Mouse (Mus musculus): ENCODE data around the gene Fkbpl. TPM values are rescaled to one million over a fixed set of nuclear protein-coding genes. Genes with fewer than 3 reads are reported as not detected.
A peak's percentile ranks its signal among the peaks of the same experiment; 100 is the strongest.

The Fkbpl gene
- polyA plus RNA-seq, 1 experiment from 2014 or later: 12.4 TPM

- H3K27me3 ChIP-seq (ENCODE audit: control insufficient read depth, insufficient read depth, low read length): peaks cover 2% of the 10 kb centered on the region; the same call in 1 of the 2 replicates
- H3K9ac ChIP-seq (ENCODE audit: low read length): no peak overlapping the region
- H3K9me3 ChIP-seq (ENCODE audit: control insufficient read depth, low read length): no peaks in the 10 kb centered on the region
- no peak overlapping the region; the same call in 1 of the 2 replicates for H3K4me2 ChIP-seq (replicated peaks; ENCODE audit: low read depth)
- TF ChIP-seq EP300 (optimal IDR thresholded peaks at IDR 0.05): no peak
- no peak for TF ChIP-seq CTCF (IDR thresholded peaks at IDR 0.05; ENCODE audit: low read depth)
- no peaks in the 10 kb centered on the region; the same call in 1 of the 2 replicates for H3K36me3 ChIP-seq (ENCODE audit: control insufficient read depth, insufficient read depth, low read length)
- DNase-seq (ENCODE audit: low spot score): no peak
- WGBS: 56% methylated on average over 12 of the region's 12 CpGs
- no peak for ATAC-seq (ENCODE audit: low FRiP score, low TSS enrichment)
- no peaks in the 10 kb centered on the region; the same call in 1 of the 2 replicates for H3K4me1 ChIP-seq (replicated peaks; ENCODE audit: control insufficient read depth, insufficient read depth)
- H3K27ac ChIP-seq (replicated peaks): no peak overlapping the region
- no peak overlapping the region for H3K4me3 ChIP-seq (ENCODE audit: low read depth, low read length)
Observed at GRCm38 (mm10) chr17:34659181-34659896, 14.8 kb downstream of the Fkbpl start.

- Histone ChIP-seq H3K9ac (ENCODE audit: low read length) (no peak overlapping the region), H3K36me3 (ENCODE audit: control insufficient read depth, insufficient read depth, low read length) (no peaks in the 10 kb centered on the region), H3K4me2 (replicated peaks; ENCODE audit: low read depth) (no peak overlapping the region; the same call in 1 of the 2 replicates), H3K4me3 (ENCODE audit: low read depth, low read length) (no peak overlapping the region), H3K4me1 (replicated peaks; ENCODE audit: control insufficient read depth, insufficient read depth) (no peaks in the 10 kb centered on the region; the same call in 1 of the 2 replicates), H3K27me3 (ENCODE audit: control insufficient read depth, insufficient read depth, low read length) (peaks cover 2% of the 10 kb centered on the region; the same call in 1 of the 2 replicates), H3K27ac (replicated peaks) (no peak overlapping the region), H3K9me3 (ENCODE audit: control insufficient read depth, low read length) (no peaks in the 10 kb centered on the region)
- TF ChIP-seq CTCF (IDR thresholded peaks at IDR 0.05; ENCODE audit: low read depth) (no peak), EP300 (optimal IDR thresholded peaks at IDR 0.05) (no peak)
- DNase-seq (ENCODE audit: low spot score): no peak
- WGBS: 57% methylated on average over 3 of the region's 3 CpGs
- no peak for ATAC-seq (ENCODE audit: low FRiP score, low TSS enrichment)
Observed at GRCm38 (mm10) chr17:34659897-34660214, 15.3 kb downstream of the Fkbpl start.

- H3K27ac ChIP-seq (replicated peaks): peak overlapping the region; percentile 78
- peak overlapping the region; percentile 31; the same call in 1 of the 2 replicates for H3K4me3 ChIP-seq (ENCODE audit: low read depth, low read length)
- H3K27me3 ChIP-seq (ENCODE audit: control insufficient read depth, insufficient read depth, low read length): peaks cover 2% of the 10 kb centered on the region; the same call in 1 of the 2 replicates
- H3K36me3 ChIP-seq (ENCODE audit: control insufficient read depth, insufficient read depth, low read length): no peaks in the 10 kb centered on the region
- H3K9me3 ChIP-seq (ENCODE audit: control insufficient read depth, low read length): no peaks in the 10 kb centered on the region
- DNase-seq (ENCODE audit: low spot score): no peak
- no peak for TF ChIP-seq EP300 (optimal IDR thresholded peaks at IDR 0.05)
- TF ChIP-seq CTCF (IDR thresholded peaks at IDR 0.05; ENCODE audit: low read depth): no peak
- WGBS: 24% methylated on average over 11 of the region's 11 CpGs
- no peak for ATAC-seq (ENCODE audit: low FRiP score, low TSS enrichment)
- peak overlapping the region; percentile 47 for H3K9ac ChIP-seq (ENCODE audit: low read length)
- no peaks in the 10 kb centered on the region; the same call in 1 of the 2 replicates for H3K4me1 ChIP-seq (replicated peaks; ENCODE audit: control insufficient read depth, insufficient read depth)
- H3K4me2 ChIP-seq (replicated peaks; ENCODE audit: low read depth): peak overlapping the region; percentile 46
Observed at GRCm38 (mm10) chr17:34660259-34660820, 15.8 kb downstream of the Fkbpl start.

- no peaks in the 10 kb centered on the region for H3K36me3 ChIP-seq (ENCODE audit: control insufficient read depth, insufficient read depth, low read length)
- no peak for DNase-seq (ENCODE audit: low spot score)
- WGBS: 2% methylated on average over 19 of the region's 19 CpGs
- H3K4me1 ChIP-seq (replicated peaks; ENCODE audit: control insufficient read depth, insufficient read depth): no peaks in the 10 kb centered on the region; the same call in 1 of the 2 replicates
- peak overlapping the region; percentile 46 for H3K4me2 ChIP-seq (replicated peaks; ENCODE audit: low read depth)
- H3K27me3 ChIP-seq (ENCODE audit: control insufficient read depth, insufficient read depth, low read length): peaks cover 2% of the 10 kb centered on the region; the same call in 1 of the 2 replicates
- H3K9me3 ChIP-seq (ENCODE audit: control insufficient read depth, low read length): no peaks in the 10 kb centered on the region
- peak overlapping the region; percentile 31; the same call in 1 of the 2 replicates for H3K4me3 ChIP-seq (ENCODE audit: low read depth, low read length)
- H3K9ac ChIP-seq (ENCODE audit: low read length): peak overlapping the region; percentile 47
- TF ChIP-seq EP300 (optimal IDR thresholded peaks at IDR 0.05): no peak
- H3K27ac ChIP-seq (replicated peaks): peak overlapping the region; percentile 78
- ATAC-seq (ENCODE audit: low FRiP score, low TSS enrichment): peak; percentile 53; the same call in 1 of the 2 replicates
Observed at GRCm38 (mm10) chr17:34661121-34661591, 16.6 kb downstream of the Fkbpl start.

GRCm38 (mm10) chr17:34662468-34662867, 17.9 kb downstream of the Fkbpl start:
- ATAC-seq (ENCODE audit: low FRiP score, low TSS enrichment) (no peak), DNase-seq (ENCODE audit: low spot score) (no peak)
- Histone ChIP-seq H3K4me3 (ENCODE audit: low read depth, low read length) (no peak overlapping the region), H3K9ac (ENCODE audit: low read length) (no peak overlapping the region), H3K27me3 (ENCODE audit: control insufficient read depth, insufficient read depth, low read length) (peaks cover 2% of the 10 kb centered on the region; the same call in 1 of the 2 replicates), H3K4me1 (replicated peaks; ENCODE audit: control insufficient read depth, insufficient read depth) (no peaks in the 10 kb centered on the region), H3K9me3 (ENCODE audit: control insufficient read depth, low read length) (no peaks in the 10 kb centered on the region), H3K36me3 (ENCODE audit: control insufficient read depth, insufficient read depth, low read length) (no peaks in the 10 kb centered on the region), H3K4me2 (replicated peaks; ENCODE audit: low read depth) (no peak overlapping the region), H3K27ac (replicated peaks) (no peak overlapping the region)
- 72% methylated on average over 1 of the region's 1 CpGs for WGBS
- TF ChIP-seq EP300 (optimal IDR thresholded peaks at IDR 0.05) (no peak), CTCF (IDR thresholded peaks at IDR 0.05; ENCODE audit: low read depth) (no peak)

- H3K4me3 ChIP-seq (ENCODE audit: low read depth, low read length): no peak overlapping the region
- no peaks in the 10 kb centered on the region for H3K9me3 ChIP-seq (ENCODE audit: control insufficient read depth, low read length)
- H3K27me3 ChIP-seq (ENCODE audit: control insufficient read depth, insufficient read depth, low read length): peaks cover 2% of the 10 kb centered on the region; the same call in 1 of the 2 replicates
- no peak overlapping the region for H3K4me2 ChIP-seq (replicated peaks; ENCODE audit: low read depth)
- TF ChIP-seq CTCF (IDR thresholded peaks at IDR 0.05; ENCODE audit: low read depth) (no peak), EP300 (optimal IDR thresholded peaks at IDR 0.05) (no peak)
- no peaks in the 10 kb centered on the region for H3K36me3 ChIP-seq (ENCODE audit: control insufficient read depth, insufficient read depth, low read length)
- no peak for DNase-seq (ENCODE audit: low spot score)
- no peak for ATAC-seq (ENCODE audit: low FRiP score, low TSS enrichment)
- 81% methylated on average over 8 of the region's 8 CpGs for WGBS
- no peaks in the 10 kb centered on the region for H3K4me1 ChIP-seq (replicated peaks; ENCODE audit: control insufficient read depth, insufficient read depth)
- no peak overlapping the region for H3K27ac ChIP-seq (replicated peaks)
- H3K9ac ChIP-seq (ENCODE audit: low read length): no peak overlapping the region
Observed at GRCm38 (mm10) chr17:34662978-34663377, 18.4 kb downstream of the Fkbpl start.

All from stomach, postnatal 0 days (tissue).